Mouse (Mus musculus): ENCODE data around the gene Sh2d1b1.

Sh2d1b1 gene

DNA sequence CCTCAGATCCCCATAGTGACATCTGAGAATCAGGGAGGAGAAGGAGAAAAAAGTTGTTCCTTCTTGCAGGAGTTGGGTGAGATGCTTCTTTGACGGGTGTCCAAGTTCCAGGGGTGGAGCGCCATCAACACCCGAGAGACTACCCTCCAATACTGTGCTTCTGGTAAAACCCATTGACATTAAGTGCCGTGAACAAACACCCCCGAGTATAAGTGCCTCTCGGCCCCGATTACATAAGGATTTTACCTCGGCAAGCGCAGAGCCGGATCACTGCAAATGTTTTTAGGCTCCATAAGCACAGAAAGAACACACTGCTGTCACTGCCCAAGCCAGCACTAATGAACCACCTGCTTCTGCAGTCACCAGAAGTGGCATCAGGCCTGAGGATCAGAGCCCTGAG lies 45.9 kb downstream of the Sh2d1b1 start:
- DNase-seq (ENCODE audit: low read depth in 2 of 2, low spot score in 2 of 2), result no peak

DNA sequence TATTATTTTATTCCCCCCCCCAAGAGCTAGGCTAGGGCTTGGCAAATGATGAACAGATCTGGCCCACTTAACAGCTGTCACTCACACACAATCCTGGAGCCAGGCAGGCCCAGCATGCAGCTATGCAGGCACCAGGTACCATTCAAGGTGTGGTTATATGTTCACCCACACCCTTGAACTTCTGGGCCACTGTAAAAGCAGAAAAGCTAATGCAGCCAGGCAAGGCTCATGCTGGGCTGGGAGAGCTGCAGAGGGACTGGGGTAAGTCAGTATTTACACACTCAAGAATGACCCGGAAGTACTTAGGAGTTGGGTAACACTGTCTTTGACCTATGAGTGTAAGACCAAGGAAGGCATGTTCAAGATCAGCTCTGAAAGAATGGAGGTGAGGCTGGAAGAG lies 47.2 kb downstream of the Sh2d1b1 start:
- DNase-seq (ENCODE audit: low read depth in 2 of 2, low spot score in 2 of 2), result no peak

DNA sequence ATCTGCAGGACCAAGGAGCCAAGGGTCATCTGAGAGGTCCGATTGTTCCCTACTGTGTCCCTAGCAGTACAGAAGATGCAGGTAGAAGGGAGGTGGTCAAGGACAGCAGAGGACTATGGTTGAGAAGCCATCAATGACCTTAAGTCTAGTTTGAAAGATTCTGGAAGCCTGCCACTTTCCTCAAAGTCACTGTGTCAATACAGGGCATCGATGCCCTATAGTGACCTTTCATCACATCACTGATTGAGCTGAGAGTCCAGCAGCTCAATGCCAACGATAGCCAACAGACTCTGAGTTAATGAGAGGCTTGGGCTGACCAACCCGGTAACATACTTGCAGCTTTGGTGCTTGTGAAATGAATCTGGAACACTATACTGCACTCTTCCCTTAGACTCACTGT lies 48.2 kb downstream of the Sh2d1b1 start:
- no peak for DNase-seq (ENCODE audit: low read depth in 2 of 2, low spot score in 2 of 2)

DNA sequence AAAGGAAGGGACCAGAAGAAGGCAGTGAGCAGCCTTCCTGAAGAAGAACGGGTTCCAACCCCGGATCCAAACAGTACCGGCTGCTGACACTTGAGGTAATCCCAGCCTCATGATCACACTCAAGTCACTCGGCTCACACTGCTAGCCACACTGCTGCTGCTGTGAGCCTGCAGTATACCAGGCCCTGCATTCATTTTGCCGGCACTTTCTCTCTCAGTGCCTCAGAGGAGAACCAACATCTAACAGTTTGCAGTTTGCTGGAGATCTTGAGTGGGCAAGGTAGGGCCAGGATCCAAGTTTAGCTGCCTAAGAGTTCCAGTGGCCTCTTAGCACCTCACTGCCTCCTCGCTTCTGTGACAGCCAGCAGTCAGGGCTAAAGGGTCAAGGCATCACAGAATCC lies 54.8 kb downstream of the Sh2d1b1 start:
- DNase-seq (ENCODE audit: low read depth in 2 of 2, low spot score in 2 of 2), result no peak

DNA sequence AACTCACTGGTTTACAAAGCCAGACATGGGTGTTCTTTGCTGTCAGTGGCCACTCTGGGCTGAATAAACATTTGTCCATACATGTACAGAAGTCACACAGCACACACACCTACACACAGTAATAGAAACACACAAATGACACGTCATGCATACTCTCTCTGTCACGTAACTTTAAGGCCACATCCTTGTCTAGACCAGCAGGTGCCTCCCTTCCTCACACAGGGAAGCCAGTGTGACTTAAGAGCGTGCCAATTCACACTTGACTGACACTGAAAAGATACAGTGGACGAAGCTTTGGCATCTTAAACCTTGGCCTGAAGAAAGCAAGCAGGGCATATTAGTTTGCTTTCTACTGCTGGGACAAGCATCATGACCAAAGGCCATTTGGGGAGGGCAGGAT lies 55.7 kb downstream of the Sh2d1b1 start:
- DNase-seq (ENCODE audit: low read depth in 2 of 2, low spot score in 2 of 2), result no peak
